Mouse (Mus musculus) cerebellum, adult 2 months (tissue): ENCODE results near the gene Fastkd1.

ENCODE experiments used
- CTCF ChIP-seq: fragments of 200-500 bp; IDR thresholded peaks from 2 replicates; pipeline ENCODE4 v1.5.1; 2011; ENCODE audit warnings: low read depth, mild to moderate bottlenecking, control low read depth, low read length, moderate library complexity, borderline replicate concordance; ENCODE audit not compliant: insufficient read depth
- POLR2A ChIP-seq: fragments of 200-500 bp; IDR thresholded peaks from 2 replicates; pipeline ENCODE4 v1.6.1; 2011; ENCODE audit warnings: low read length, control low read depth, borderline replicate concordance; ENCODE audit not compliant: insufficient read depth

GRCm38 (mm10) chr2:69684488-69684887 lies 28.8 kb downstream of the Fastkd1 start:
- no peak for TF ChIP-seq CTCF
- no peak for TF ChIP-seq POLR2A
